Mouse (Mus musculus) CH12.LX (cell line): Measurements from ENCODE around the gene Hsp90ab1. TPM values are rescaled to one million over a fixed set of nuclear protein-coding genes. Genes with fewer than 3 reads are reported as not detected.

Source experiments
- DNase-seq: peaks from one replicate; pipeline ENCODE4 v3.0.0-alpha.2; 2013; ENCODE audit errors: extremely low read depth
- H3K27ac ChIP-seq: 2 replicates; pipeline ENCODE4 v1.5.1; 2012; ENCODE audit warnings: low read depth, mild to moderate bottlenecking, control low read depth, moderate library complexity; ENCODE audit not compliant: insufficient read depth
- H3K27me3 ChIP-seq: replicated peaks from 2 replicates; pipeline ENCODE3; 2012; ENCODE audit warnings: inconsistent platforms
- H3K36me3 ChIP-seq, 2 experiments: replicated peaks in 1 of 2; 2 replicates each; pipeline versions ENCODE3 to v1.6.1; 2012; ENCODE audit warnings: inconsistent platforms in 1 of 2, low read length in 1 of 2, mild to moderate bottlenecking in 1 of 2, mixed read lengths in 1 of 2, moderate library complexity in 1 of 2; ENCODE audit not compliant: control insufficient read depth in 1 of 2, insufficient read depth in 1 of 2
- H3K4me1 ChIP-seq, 2 experiments: 2 replicates each; pipeline ENCODE4 v1.6.1; 2012; ENCODE audit warnings: inconsistent platforms in 1 of 2, moderate library complexity in 1 of 2; ENCODE audit not compliant: insufficient read depth in 2 of 2, control insufficient read depth in 1 of 2
- H3K4me2 ChIP-seq: 2 replicates; pipeline ENCODE4 v1.6.1; 2012; ENCODE audit warnings: low read depth, mild to moderate bottlenecking, control low read depth; ENCODE audit not compliant: poor library complexity, insufficient read depth, severe bottlenecking
- H3K4me3 ChIP-seq, 3 experiments: fragments of 150-350 bp in 1 of 3; sonication (generic) in 1 of 3; replicated peaks in 1 of 3; 2 replicates each; pipeline versions ENCODE3 to v1.5.1; 2011 to 2012; ENCODE audit warnings: low read depth in 2 of 3, low read length in 2 of 3, mild to moderate bottlenecking in 2 of 3, moderate library complexity in 2 of 3, control low read depth in 1 of 3, improper control_type of control experiment in 1 of 3, inconsistent platforms in 1 of 3, mixed read lengths in 1 of 3; ENCODE audit not compliant: poor library complexity in 1 of 3
- H3K79me2 ChIP-seq: replicated peaks from 2 replicates; pipeline ENCODE4 v1.6.1; 2012; ENCODE audit warnings: mild to moderate bottlenecking, moderate library complexity; ENCODE audit not compliant: control insufficient read depth, poor library complexity, insufficient read depth, severe bottlenecking; ENCODE audit errors: extremely low read depth
- H3K9ac ChIP-seq: 2 replicates; pipeline ENCODE4 v1.6.1; 2012; ENCODE audit warnings: low read depth, mild to moderate bottlenecking, control low read depth, moderate library complexity; ENCODE audit not compliant: insufficient read depth
- H3K9me3 ChIP-seq: replicated peaks from 2 replicates; pipeline ENCODE3; 2012; ENCODE audit warnings: low read length, inconsistent platforms, mixed read lengths
- CTCF ChIP-seq, 2 experiments: IDR thresholded peaks in 1 of 2; conservative IDR thresholded peaks in 1 of 2; 2 replicates each; pipeline ENCODE4 v1.5.1; 2011 to 2012; ENCODE audit warnings: low read depth in 2 of 2, low read length in 2 of 2, improper control_type of control experiment in 1 of 2, inconsistent platforms in 1 of 2, mild to moderate bottlenecking in 1 of 2, moderate library complexity in 1 of 2
- E2F4 ChIP-seq: IDR thresholded peaks from 2 replicates; pipeline ENCODE4 v1.6.1; 2011; ENCODE audit warnings: low read depth, low read length, improper control_type of control experiment; ENCODE audit not compliant: insufficient replicate concordance
- ELF1 ChIP-seq: IDR thresholded peaks from 2 replicates; pipeline ENCODE4 v1.6.1; 2014; ENCODE audit warnings: low read depth, mild to moderate bottlenecking, inconsistent platforms, low read length, improper control_type of control experiment
- JUN ChIP-seq: IDR thresholded peaks from 2 replicates; pipeline ENCODE4 v1.6.1; 2011; ENCODE audit warnings: low read depth, mild to moderate bottlenecking, low read length, improper control_type of control experiment, moderate library complexity; ENCODE audit not compliant: insufficient read depth
- JUND ChIP-seq: conservative IDR thresholded peaks from 2 replicates; pipeline ENCODE4 v1.6.1; 2011; ENCODE audit warnings: low read depth, low read length, improper control_type of control experiment
- KAT2A ChIP-seq: IDR thresholded peaks from 2 replicates; pipeline ENCODE4 v1.6.1; 2012; ENCODE audit warnings: low read length, improper control_type of control experiment, inconsistent platforms; ENCODE audit not compliant: insufficient replicate concordance
- MAX ChIP-seq: IDR thresholded peaks from 2 replicates; pipeline ENCODE4 v1.6.1; 2011; ENCODE audit warnings: low read length, improper control_type of control experiment
- MEF2A ChIP-seq: IDR thresholded peaks from 2 replicates; pipeline ENCODE4 v1.6.1; 2014; ENCODE audit warnings: low read depth, mild to moderate bottlenecking, inconsistent platforms, low read length, improper control_type of control experiment, borderline replicate concordance
- MXI1 ChIP-seq: IDR thresholded peaks from 2 replicates; pipeline ENCODE4 v1.6.1; 2011; ENCODE audit warnings: mild to moderate bottlenecking, low read depth, low read length, improper control_type of control experiment
- POLR2AphosphoS2 ChIP-seq: IDR thresholded peaks from 2 replicates; pipeline ENCODE4 v1.6.1; 2011; ENCODE audit warnings: low read depth, low read length, improper control_type of control experiment
- RAD21 ChIP-seq: IDR thresholded peaks from 2 replicates; pipeline ENCODE4 v1.6.1; 2011; ENCODE audit warnings: low read depth, mild to moderate bottlenecking, low read length, improper control_type of control experiment, moderate library complexity
- RCOR1 ChIP-seq: conservative IDR thresholded peaks from 2 replicates; pipeline ENCODE4 v1.6.1; 2012; ENCODE audit warnings: low read depth, mild to moderate bottlenecking, inconsistent platforms, low read length, improper control_type of control experiment
- SMC3 ChIP-seq: IDR thresholded peaks from 2 replicates; pipeline ENCODE4 v1.6.1; 2011; ENCODE audit warnings: low read depth, low read length, improper control_type of control experiment
- TCF12 ChIP-seq: IDR thresholded peaks from 2 replicates; pipeline ENCODE4 v1.6.1; 2014; ENCODE audit warnings: low read depth, mild to moderate bottlenecking, inconsistent platforms, low read length, improper control_type of control experiment
- UBTF ChIP-seq: IDR thresholded peaks from 2 replicates; pipeline ENCODE4 v1.6.1; 2012; ENCODE audit warnings: low read depth, mild to moderate bottlenecking, inconsistent platforms, low read length, improper control_type of control experiment, moderate library complexity
- USF1 ChIP-seq: IDR thresholded peaks from 2 replicates; pipeline ENCODE4 v1.6.1; 2014; ENCODE audit warnings: low read depth, mild to moderate bottlenecking, inconsistent platforms, low read length, improper control_type of control experiment
- ZNF384 ChIP-seq: IDR thresholded peaks from 2 replicates; pipeline ENCODE4 v1.6.1; 2012; ENCODE audit warnings: low read depth, low read length, improper control_type of control experiment, inconsistent platforms
- dilution Hi-C: fragments of 300-500 bp; cut with MboI; formaldehyde crosslinking; loops from 2 replicates; pipeline ENCODE4 v1.14.3; 2020; ENCODE audit warnings: low sequenced_read_pairs; ENCODE audit not compliant: extremely low pct_unique_long_range_greater_than_20kb, extremely low pct_ligation_motif_present
- in situ Hi-C: fragments of 300-500 bp; cut with MboI; formaldehyde crosslinking; loops from 3 replicates; pipeline ENCODE4 v1.14.3; 2019; ENCODE audit warnings: low sequenced_read_pairs, low pct_ligation_motif_present, low pct_unique_long_range_greater_than_20kb, mixed read lengths
- polyA plus RNA-seq: library from polyadenylated mRNA; unstranded; fragments of >175 nt; gene quantifications from 2 replicates; pipeline ENCODE4 v1.2.1, GENCODE M21; 2012; ENCODE audit warnings: low read depth; ENCODE audit not compliant: insufficient read length
- total RNA-seq, 2 experiments: library from RNA; depleted of rRNA; stranded (reverse); fragments of 300-350 nt in 1 of 2; fragments of >200 nt in 1 of 2; gene quantifications; 2 replicates each; pipeline ENCODE4 v1.2.3; 2012 to 2014

Hsp90ab1 gene
- total and polyA plus RNA-seq, 3 experiments, result 790 to 4,858 (median 1,180) TPM

GRCm38 (mm10) chr17:45593479-45593878 is 20.4 kb upstream of the Hsp90ab1 start:
- no peak overlapping the region for H3K4me3 ChIP-seq
- H3K9me3 ChIP-seq, result no peaks in the 10 kb centered on the region
- H3K9ac ChIP-seq, result no peak overlapping the region
- H3K27me3 ChIP-seq, result no peaks in the 10 kb centered on the region
- DNase-seq, result no peak
- in situ Hi-C loops (no loop called here), dilution Hi-C loops (no loop called here)
- peak overlapping the region; percentile 72 for H3K4me2 ChIP-seq
- peaks cover 22 to 62% of the 10 kb centered on the region in 2 experiments for H3K4me1 ChIP-seq
- H3K79me2 ChIP-seq, result 0 out of 2 replicates have a peak, but pooled peaks cover 3% of the 10 kb centered on the region
- TF ChIP-seq TCF12 (no peak), CTCF (conservative IDR thresholded peaks at IDR 0.05 in 1 of 2, IDR thresholded peaks at IDR 0.05 in 1 of 2; ENCODE audit: low read depth in 2 of 2, low read length in 2 of 2) (peak in 1 of 2 experiments; percentile 48; a peak in 2 of 4 replicates), RAD21 (peak; percentile 25), SMC3 (peak; percentile 25)
- H3K36me3 ChIP-seq, result peaks cover 16 to 34% of the 10 kb centered on the region in 2 experiments
- no peak overlapping the region for H3K27ac ChIP-seq

GRCm38 (mm10) chr17:45592606-45593431 is 19.7 kb upstream of the Hsp90ab1 start:
- Histone ChIP-seq H3K27me3 (no peaks in the 10 kb centered on the region), H3K27ac (no peak overlapping the region), H3K4me1 (peaks cover 22 to 56% of the 10 kb centered on the region in 2 experiments), H3K4me2 (no peak overlapping the region), H3K9ac (no peak overlapping the region), H3K4me3 (no peak overlapping the region), H3K36me3 (peaks cover 17 to 40% of the 10 kb centered on the region in 2 experiments), H3K9me3 (no peaks in the 10 kb centered on the region), H3K79me2 (0 out of 2 replicates have a peak, but pooled peaks cover 3% of the 10 kb centered on the region)
- no peak for TF ChIP-seq JUND
- no peak for TF ChIP-seq ELF1
- TF ChIP-seq USF1, result no peak
- no peak for TF ChIP-seq ZNF384
- no peak for TF ChIP-seq RCOR1
- no peak for TF ChIP-seq POLR2AphosphoS2
- TF ChIP-seq SMC3, result no peak
- TF ChIP-seq KAT2A, result no peak
- TF ChIP-seq MXI1, result no peak
- TF ChIP-seq JUN, result no peak
- no peak for TF ChIP-seq UBTF
- no peak for TF ChIP-seq MAX
- no peak for TF ChIP-seq MEF2A
- TF ChIP-seq E2F4, result no peak
- in situ Hi-C loops, result no loop called here
- DNase-seq, result no peak
- dilution Hi-C loops, result no loop called here
